In genomic region chr7:98893144-98893543, GRCm38 (mm10) we compare ENCODE assay signal across 26 mouse cellular contexts. TPM values are rescaled to one million over a fixed set of nuclear protein-coding genes. Genes with fewer than 3 reads are reported as not detected.
A peak's percentile ranks its signal among the peaks of the same experiment; 100 is the strongest.
DNase-seq lines count a peak whose midpoint lies in the region; ATAC-seq lines count a peak whose summit lies in the region.
"Had no signal": no experiment of that assay in that cellular context is flagged by ENCODE, and none has a peak within 500 bp of the region (broad histone marks: within the 10 kb centered on the region; RNA-seq: fewer than 3 reads in every experiment).

No protein-coding gene starts in this region.

- WGBS in midbrain, embryonic 14.5 days, result 84% methylated on average over 5 of the region's 5 CpGs

- peak overlapping the region; percentile 7; the same call in 1 of the 2 replicates for H3K27ac ChIP-seq in brown adipose tissue, adult 24 weeks (replicated peaks; ENCODE audit: low read depth, low read length)
- H3K27ac ChIP-seq in midbrain, embryonic 14.5 days (replicated peaks; ENCODE audit: low read depth, low read length), result no peak overlapping the region
- H3K27ac ChIP-seq: embryonic facial prominence, embryonic 13.5 days; embryonic facial prominence, embryonic 15.5 days; forebrain, embryonic 10.5 days; forebrain, embryonic 12.5 days had no signal

- H3K27me3 ChIP-seq in midbrain, embryonic 14.5 days (ENCODE audit: control insufficient read depth, insufficient read depth, low read length), result no peaks in the 10 kb centered on the region
- H3K27me3 ChIP-seq: CH12.LX; embryonic facial prominence, embryonic 13.5 days; embryonic facial prominence, embryonic 15.5 days; forebrain, embryonic 12.5 days; Patski had no signal

- no peak overlapping the region for H3K4me3 ChIP-seq in brown adipose tissue, adult 24 weeks (ENCODE audit: insufficient read depth, low read depth, low read length)
- no peak overlapping the region for H3K4me3 ChIP-seq in midbrain, embryonic 14.5 days (replicated peaks; ENCODE audit: low read depth, low read length)
- H3K4me3 ChIP-seq: embryonic facial prominence, embryonic 13.5 days; embryonic facial prominence, embryonic 15.5 days; erythroblast, embryonic 14.5 days; forebrain, embryonic 10.5 days; forebrain, embryonic 12.5 days had no signal

- no peak for DNase-seq in right cerebral cortex, postnatal 10 days (ENCODE audit: low spot score in 2 of 2)
- no peak for DNase-seq in midbrain, embryonic 14.5 days
- DNase-seq: adrenal gland, postnatal 10 days; adrenal gland, postnatal 25 days; B cell, adult 2 months; cerebellum, adult 11-12 months; cerebellum, adult 2 months; cerebellum, adult 9-10 months; cerebellum, postnatal 10 days; cerebellum, postnatal 25 days; embryo, embryonic 11 days had no signal

- no peaks in the 10 kb centered on the region for H3K36me3 ChIP-seq in midbrain, embryonic 14.5 days (ENCODE audit: control insufficient read depth, insufficient read depth, low read length)
- H3K36me3 ChIP-seq: forebrain, embryonic 10.5 days; forebrain, embryonic 12.5 days had no signal

- peaks cover 8% of the 10 kb centered on the region for H3K4me1 ChIP-seq in brown adipose tissue, adult 24 weeks (ENCODE audit: control insufficient read depth, insufficient read depth, insufficient read length, low read length)
- H3K4me1 ChIP-seq in midbrain, embryonic 14.5 days (ENCODE audit: control insufficient read depth, insufficient read depth, low read length), result peaks cover 26% of the 10 kb centered on the region

- no peak overlapping the region for H3K9ac ChIP-seq in midbrain, embryonic 14.5 days (replicated peaks; ENCODE audit: low read length)
- H3K9ac ChIP-seq: embryonic facial prominence, embryonic 13.5 days; embryonic facial prominence, embryonic 15.5 days; forebrain, embryonic 12.5 days had no signal

- H3K9me3 ChIP-seq in midbrain, embryonic 14.5 days (ENCODE audit: control insufficient read depth, low read length), result no peaks in the 10 kb centered on the region
- H3K9me3 ChIP-seq: embryonic facial prominence, embryonic 13.5 days; embryonic facial prominence, embryonic 15.5 days; forebrain, embryonic 10.5 days; forebrain, embryonic 12.5 days; G1E had no signal

- no peak overlapping the region for H3K4me2 ChIP-seq in midbrain, embryonic 14.5 days (ENCODE audit: low read length)
- H3K4me2 ChIP-seq: embryonic facial prominence, embryonic 13.5 days; embryonic facial prominence, embryonic 15.5 days; forebrain, embryonic 12.5 days had no signal

- ATAC-seq in granulocyte monocyte progenitor cell, adult 5-6 weeks (replicated peaks; ENCODE audit: poor library complexity, severe bottlenecking), result peak; percentile 37
- ATAC-seq in megakaryocyte progenitor cell, adult 5-6 weeks (replicated peaks; ENCODE audit: poor library complexity), result peak; percentile 35; the same call in 1 of the 2 replicates
- no peak for ATAC-seq in midbrain, embryonic 14.5 days (ENCODE audit: low FRiP score, low TSS enrichment)
- ATAC-seq: activated CD4-positive, CD25-positive, alpha-beta regulatory T cell, adult 4 months; CD4-positive, CD25-positive, alpha-beta regulatory T cell, adult 4 months; forebrain, embryonic 14.5 days; forebrain, embryonic 16.5 days; Patski had no signal

RNA-seq across cellular contexts. Expression of gene Wnt11, which starts 58.2 kb away (rescaled TPM):
- 2.5 and 5.5 TPM in 2 replicates for polyA plus RNA-seq in brown adipose tissue, adult 24 weeks (2012; ENCODE audit: insufficient read depth, insufficient read length, missing spikeins)
- not detected in 2 replicates for total RNA-seq in granulocyte monocyte progenitor cell, adult 5-6 weeks (2014; fragmentation: Nextera tagmentation)
- total RNA-seq in granulocyte monocyte progenitor cell, adult 5-6 weeks (2017), result not detected in 2 replicates
- not detected in 2 replicates for total RNA-seq in megakaryocyte progenitor cell, adult 5-6 weeks (2015)
- not detected in 2 replicates for total RNA-seq in megakaryocyte progenitor cell, adult 5-6 weeks (2017)
- 0.58 and 0.64 TPM in 2 replicates for polyA plus RNA-seq in midbrain, embryonic 14.5 days (2014; fragmentation: Nextera tagmentation; extraction: Ambion mirVana)
- total RNA-seq: G1E had no signal
- polyA plus RNA-seq: activated CD4-positive, CD25-positive, alpha-beta regulatory T cell, adult 4 months; CD4-positive, CD25-positive, alpha-beta regulatory T cell, adult 4 months; erythroblast, embryonic 14.5 days; G1E had no signal
